In the genomic region with DNA sequence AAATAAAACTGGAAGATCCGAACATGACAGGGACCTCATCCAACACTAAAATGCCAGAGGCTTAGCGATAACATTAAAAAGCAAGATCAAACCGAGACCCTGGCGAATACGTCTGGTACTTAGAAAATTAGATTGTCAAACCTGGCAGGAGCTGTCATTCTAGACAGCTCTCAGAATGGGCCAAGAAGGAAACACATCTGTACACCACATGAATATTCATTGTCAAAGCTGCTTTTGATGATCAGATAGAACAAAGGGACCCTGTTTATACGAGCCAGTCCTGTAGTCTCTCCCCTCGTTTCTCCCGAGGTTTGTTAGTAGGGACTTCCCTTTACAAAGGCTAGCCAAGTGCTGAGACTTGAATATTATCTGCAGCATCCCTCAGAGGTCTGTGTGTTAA, we compare ENCODE assay signal across 28 mouse cellular contexts.
DNase-seq lines count a peak whose midpoint lies in the region; ATAC-seq and TF ChIP-seq lines count a peak whose summit lies in the region.
"Had no signal": no experiment of that assay in that cellular context is flagged by ENCODE, and none has a peak within 500 bp of the region (broad histone marks: within the 10 kb centered on the region; RNA-seq: fewer than 3 reads in every experiment).

No protein-coding gene starts in this region.

- no peaks in the 10 kb centered on the region for H3K36me3 ChIP-seq in hindbrain, embryonic 12.5 days
- H3K36me3 ChIP-seq in hindbrain, embryonic 10.5 days: no peaks in the 10 kb centered on the region
- no peaks in the 10 kb centered on the region for H3K36me3 ChIP-seq in forebrain, embryonic 14.5 days (ENCODE audit: control insufficient read depth, insufficient read depth, low read length)
- no peaks in the 10 kb centered on the region for H3K36me3 ChIP-seq in forebrain, embryonic 16.5 days (ENCODE audit: control insufficient read depth, insufficient read depth)
- no peaks in the 10 kb centered on the region for H3K36me3 ChIP-seq in midbrain, embryonic 14.5 days (ENCODE audit: control insufficient read depth, insufficient read depth, low read length)
- H3K36me3 ChIP-seq: embryonic facial prominence, embryonic 15.5 days; heart, embryonic 10.5 days; heart, embryonic 15.5 days; limb, embryonic 15.5 days; liver, embryonic 13.5 days; neural tube, embryonic 12.5 days had no signal

- DNase-seq in hindbrain, embryonic 10.5 days (ENCODE audit: low spot score): no peak
- DNase-seq in forebrain, embryonic 14.5 days (ENCODE audit: low spot score): peak; percentile 46
- DNase-seq in midbrain, embryonic 14.5 days: peak; percentile 48
- DNase-seq in urinary bladder, postnatal 10 days (ENCODE audit: low spot score): no peak
- no peak for DNase-seq in lung, adult 2 months
- no peak for DNase-seq in embryo, embryonic 10.5 days (ENCODE audit: low spot score)
- DNase-seq: adrenal gland, postnatal 36 days; B cell, adult 2 months; cerebellum, adult 2 months; cerebellum, postnatal 14 days; gastrocnemius, postnatal 25 days; heart, adult 11 months; kidney, adult 8-10 months; kidney, postnatal 4 days; liver, embryonic 13.5 days; lung, adult 18-20 months; lung, postnatal 10 days had no signal

- no peak for TF ChIP-seq POLR2A in lung, adult 2 months (IDR thresholded peaks at IDR 0.05; ENCODE audit: borderline replicate concordance, extremely low read depth, low read depth, low read length)

- H3K4me1 ChIP-seq in hindbrain, embryonic 12.5 days: peaks cover 6% of the 10 kb centered on the region; the same call in 1 of the 2 replicates
- H3K4me1 ChIP-seq in hindbrain, embryonic 10.5 days (replicated peaks): no peaks in the 10 kb centered on the region
- H3K4me1 ChIP-seq in forebrain, embryonic 14.5 days (ENCODE audit: control insufficient read depth, insufficient read depth, low read length): no peaks in the 10 kb centered on the region
- H3K4me1 ChIP-seq in forebrain, embryonic 16.5 days (replicated peaks; ENCODE audit: control insufficient read depth, insufficient read depth, low read length): peaks cover 5% of the 10 kb centered on the region
- H3K4me1 ChIP-seq in midbrain, embryonic 14.5 days (ENCODE audit: control insufficient read depth, insufficient read depth, low read length): no peaks in the 10 kb centered on the region
- H3K4me1 ChIP-seq in lung, adult 2 months (ENCODE audit: control insufficient read depth, insufficient read depth, low read length): no peaks in the 10 kb centered on the region
- H3K4me1 ChIP-seq: embryonic facial prominence, embryonic 15.5 days; heart, embryonic 10.5 days; heart, embryonic 15.5 days; limb, embryonic 15.5 days; liver, embryonic 13.5 days; neural tube, embryonic 12.5 days had no signal

- no peak for TF ChIP-seq CTCF in lung, adult 2 months (IDR thresholded peaks at IDR 0.05; ENCODE audit: insufficient read depth, low read length)

- no peak overlapping the region for H3K4me2 ChIP-seq in hindbrain, embryonic 12.5 days (replicated peaks)
- no peak overlapping the region for H3K4me2 ChIP-seq in forebrain, embryonic 14.5 days (ENCODE audit: low read length)
- H3K4me2 ChIP-seq in forebrain, embryonic 16.5 days (ENCODE audit: low read length): no peak overlapping the region
- H3K4me2 ChIP-seq in midbrain, embryonic 14.5 days (ENCODE audit: low read length): no peak overlapping the region
- H3K4me2 ChIP-seq: embryonic facial prominence, embryonic 15.5 days; heart, embryonic 15.5 days; limb, embryonic 15.5 days; liver, embryonic 13.5 days; neural tube, embryonic 12.5 days had no signal

- H3K27me3 ChIP-seq in hindbrain, embryonic 12.5 days: no peaks in the 10 kb centered on the region
- H3K27me3 ChIP-seq in hindbrain, embryonic 10.5 days (ENCODE audit: insufficient read depth, poor library complexity, severe bottlenecking): no peaks in the 10 kb centered on the region
- no peaks in the 10 kb centered on the region for H3K27me3 ChIP-seq in forebrain, embryonic 14.5 days (replicated peaks; ENCODE audit: control insufficient read depth, insufficient read depth, low read length)
- no peaks in the 10 kb centered on the region for H3K27me3 ChIP-seq in forebrain, embryonic 16.5 days (replicated peaks; ENCODE audit: control insufficient read depth, insufficient read depth, low read length)
- no peaks in the 10 kb centered on the region for H3K27me3 ChIP-seq in midbrain, embryonic 14.5 days (ENCODE audit: control insufficient read depth, insufficient read depth, low read length)
- H3K27me3 ChIP-seq: embryonic facial prominence, embryonic 15.5 days; heart, embryonic 15.5 days; limb, embryonic 15.5 days; liver, embryonic 13.5 days; neural tube, embryonic 12.5 days had no signal

- WGBS in hindbrain, embryonic 12.5 days: 34% methylated on average over 8 of the region's 8 CpGs
- WGBS in hindbrain, embryonic 10.5 days: 62% methylated on average over 8 of the region's 8 CpGs
- 22% methylated on average over 8 of the region's 8 CpGs for WGBS in forebrain, embryonic 14.5 days
- 18% methylated on average over 8 of the region's 8 CpGs for WGBS in forebrain, embryonic 16.5 days
- WGBS in midbrain, embryonic 14.5 days: 15% methylated on average over 8 of the region's 8 CpGs
- WGBS in lung, adult 2 months: 76% methylated on average over 8 of the region's 8 CpGs

- H3K9ac ChIP-seq in hindbrain, embryonic 12.5 days: no peak overlapping the region
- H3K9ac ChIP-seq in forebrain, embryonic 14.5 days (ENCODE audit: low read length): no peak overlapping the region
- no peak overlapping the region for H3K9ac ChIP-seq in forebrain, embryonic 16.5 days (replicated peaks; ENCODE audit: low read depth, low read length)
- no peak overlapping the region for H3K9ac ChIP-seq in midbrain, embryonic 14.5 days (replicated peaks; ENCODE audit: low read length)
- H3K9ac ChIP-seq: embryonic facial prominence, embryonic 15.5 days; heart, embryonic 15.5 days; limb, embryonic 15.5 days; liver, embryonic 13.5 days; neural tube, embryonic 12.5 days had no signal

- ATAC-seq in hindbrain, embryonic 12.5 days (ENCODE audit: low FRiP score): peak; percentile 79
- peak; percentile 86 for ATAC-seq in forebrain, embryonic 14.5 days
- peak; percentile 88 for ATAC-seq in forebrain, embryonic 16.5 days
- ATAC-seq in midbrain, embryonic 14.5 days (ENCODE audit: low FRiP score, low TSS enrichment): peak; percentile 60; the same call in 1 of the 2 replicates
- ATAC-seq: intestine, embryonic 16.5 days had no signal

- H3K27ac ChIP-seq in hindbrain, embryonic 12.5 days: 0 out of 2 replicates have a peak overlapping the region, but pooled peaks have one; percentile 7
- no peak overlapping the region for H3K27ac ChIP-seq in hindbrain, embryonic 10.5 days
- H3K27ac ChIP-seq in forebrain, embryonic 14.5 days (ENCODE audit: low read depth, low read length): no peak overlapping the region
- peak overlapping the region; percentile 45; the same call in 1 of the 2 replicates for H3K27ac ChIP-seq in forebrain, embryonic 16.5 days (ENCODE audit: low read length)
- H3K27ac ChIP-seq in midbrain, embryonic 14.5 days (replicated peaks; ENCODE audit: low read depth, low read length): 0 out of 2 replicates have a peak overlapping the region, but pooled peaks have one; percentile 0
- H3K27ac ChIP-seq: embryonic facial prominence, embryonic 15.5 days; heart, embryonic 10.5 days; heart, embryonic 15.5 days; kidney, postnatal 0 days; limb, embryonic 15.5 days; liver, embryonic 13.5 days; macrophage; neural tube, embryonic 12.5 days had no signal

- H3K4me3 ChIP-seq in hindbrain, embryonic 12.5 days: no peak overlapping the region
- H3K4me3 ChIP-seq in hindbrain, embryonic 10.5 days: no peak overlapping the region
- H3K4me3 ChIP-seq in forebrain, embryonic 14.5 days (ENCODE audit: low read depth, low read length): no peak overlapping the region
- H3K4me3 ChIP-seq in forebrain, embryonic 16.5 days (replicated peaks; ENCODE audit: low read length): no peak overlapping the region
- no peak overlapping the region for H3K4me3 ChIP-seq in midbrain, embryonic 14.5 days (replicated peaks; ENCODE audit: low read depth, low read length)
- H3K4me3 ChIP-seq in lung, adult 2 months (replicated peaks; ENCODE audit: extremely low read depth, low read depth, low read length): no peak overlapping the region
- H3K4me3 ChIP-seq: embryonic facial prominence, embryonic 15.5 days; heart, embryonic 10.5 days; heart, embryonic 15.5 days; limb, embryonic 15.5 days; liver, embryonic 13.5 days; myocyte; neural tube, embryonic 12.5 days had no signal

- peaks cover 11% of the 10 kb centered on the region; the same call in 1 of the 2 replicates for H3K9me3 ChIP-seq in hindbrain, embryonic 12.5 days (replicated peaks)
- peaks cover 13% of the 10 kb centered on the region for H3K9me3 ChIP-seq in hindbrain, embryonic 10.5 days
- peaks cover 2% of the 10 kb centered on the region; the same call in 1 of the 2 replicates for H3K9me3 ChIP-seq in forebrain, embryonic 14.5 days (replicated peaks; ENCODE audit: control insufficient read depth, low read length)
- H3K9me3 ChIP-seq in forebrain, embryonic 16.5 days (ENCODE audit: control insufficient read depth, low read length): peaks cover 9% of the 10 kb centered on the region
- H3K9me3 ChIP-seq in midbrain, embryonic 14.5 days (ENCODE audit: control insufficient read depth, low read length): peaks cover 13% of the 10 kb centered on the region
- H3K9me3 ChIP-seq: limb, embryonic 15.5 days had no signal

Comparison
In these comparisons a context has a peak if more than half of its experiments do, and no peak if none do; other contexts are left out.
1. H3K27ac ChIP-seq: peak in hindbrain, embryonic 12.5 days (single experiment), forebrain, embryonic 16.5 days (single experiment) and midbrain, embryonic 14.5 days (single experiment); none in hindbrain, embryonic 10.5 days (single experiment) and forebrain, embryonic 14.5 days (single experiment).
2. DNase-seq: peak in forebrain, embryonic 14.5 days (single experiment) and midbrain, embryonic 14.5 days (single experiment); none in hindbrain, embryonic 10.5 days (single experiment), urinary bladder, postnatal 10 days (single experiment), lung, adult 2 months (single experiment) and embryo, embryonic 10.5 days (single experiment).
3. Peak in every context shown above with its lines, with median percentiles within 50 percentile points of each other: ATAC-seq.